Mouse (Mus musculus): ENCODE measurements around the gene St5. TPM values are rescaled to one million over a fixed set of nuclear protein-coding genes. Genes with fewer than 3 reads are reported as not detected.

Gene St5
- total RNA-seq, 1 experiment from 2014 or later = 43.3 TPM

DNA sequence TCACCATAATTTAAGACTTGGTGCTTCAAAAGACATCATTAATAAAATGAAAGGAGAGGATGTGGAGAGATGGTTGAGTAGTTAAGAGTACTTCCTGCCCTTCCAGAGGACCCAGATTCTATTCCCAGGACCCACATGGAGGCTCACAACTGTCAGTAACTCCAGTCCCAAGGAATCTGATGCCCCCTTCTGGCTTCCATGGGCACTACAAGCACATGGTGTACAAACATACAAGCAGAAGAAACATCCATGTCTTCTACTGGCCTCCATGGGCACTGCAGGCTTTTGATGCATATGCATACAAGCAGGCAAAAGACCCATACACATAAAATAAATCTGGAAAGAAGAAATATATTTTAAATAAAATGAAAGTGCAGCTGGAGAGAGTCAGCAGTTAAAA is 3.2 kb downstream of the St5 start:
- DNase-seq = no peak

GRCm38 (mm10) chr7:109695339-109695726 is 8.1 kb downstream of the St5 start:
- no peak for DNase-seq

GRCm38 (mm10) chr7:109694576-109695338 is 8.6 kb downstream of the St5 start:
- no peak for DNase-seq

GRCm38 (mm10) chr7:109690961-109691360 is 12.4 kb downstream of the St5 start:
- DNase-seq = no peak

- no peak for DNase-seq
Measured at GRCm38 (mm10) chr7:109690101-109690500, 13.3 kb downstream of the St5 start.

- DNase-seq = no peak
Measured at GRCm38 (mm10) chr7:109686585-109687128, 16.7 kb downstream of the St5 start.

GRCm38 (mm10) chr7:109680879-109681278 is 22.5 kb downstream of the St5 start:
- DNase-seq = no peak

DNA sequence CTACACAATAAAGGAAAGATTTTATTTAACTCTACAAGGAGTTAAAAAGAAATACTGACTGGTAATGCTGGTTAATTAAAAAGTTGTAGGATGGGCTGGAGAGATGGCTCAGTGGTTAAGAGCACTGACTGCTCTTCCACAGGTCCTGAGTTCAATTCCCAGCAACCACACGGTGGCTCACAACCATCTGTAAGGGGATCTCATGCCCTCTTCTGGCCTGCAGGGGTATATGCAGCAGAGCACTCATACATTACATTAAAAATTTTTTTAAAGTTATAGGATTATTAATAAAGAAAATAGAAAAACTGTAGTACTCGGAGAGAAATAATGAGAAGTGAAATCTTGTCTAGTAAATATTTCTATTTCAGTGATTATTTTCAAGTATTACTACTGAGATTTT is 23.1 kb downstream of the St5 start:
- no peak for DNase-seq

DNA sequence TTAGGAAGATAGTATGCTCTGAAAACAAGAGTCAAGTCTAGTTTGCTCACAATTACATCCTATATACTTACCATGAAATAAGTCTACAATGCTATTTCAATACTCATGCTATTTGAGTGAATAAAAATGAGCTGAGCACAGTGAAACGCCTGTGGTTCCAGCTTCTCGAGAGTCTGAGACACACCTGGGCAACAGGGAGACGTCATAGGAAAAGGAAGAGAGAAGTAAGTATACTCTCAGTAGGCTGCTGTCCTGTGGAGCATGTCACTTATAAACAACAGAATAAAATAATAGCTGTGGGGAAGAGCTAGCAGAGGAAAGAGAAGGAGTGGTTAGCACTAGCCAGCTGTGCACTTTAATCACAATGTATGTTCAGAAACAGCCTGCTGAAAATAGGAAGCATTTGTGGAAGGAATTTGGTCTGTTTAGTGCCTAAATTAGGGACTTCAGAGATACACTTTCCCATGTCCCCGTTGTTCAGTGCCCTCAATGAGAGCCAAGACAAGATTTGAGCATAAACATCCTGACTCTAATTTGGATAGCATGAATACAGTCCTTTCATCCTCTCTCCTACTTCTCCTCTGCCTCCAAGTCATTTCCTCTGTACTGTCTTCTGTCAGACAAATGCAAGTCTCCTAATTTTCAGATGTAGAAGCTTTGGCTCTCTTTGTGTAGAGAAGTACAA is 28.3 kb downstream of the St5 start:
- no peak for DNase-seq

DNA sequence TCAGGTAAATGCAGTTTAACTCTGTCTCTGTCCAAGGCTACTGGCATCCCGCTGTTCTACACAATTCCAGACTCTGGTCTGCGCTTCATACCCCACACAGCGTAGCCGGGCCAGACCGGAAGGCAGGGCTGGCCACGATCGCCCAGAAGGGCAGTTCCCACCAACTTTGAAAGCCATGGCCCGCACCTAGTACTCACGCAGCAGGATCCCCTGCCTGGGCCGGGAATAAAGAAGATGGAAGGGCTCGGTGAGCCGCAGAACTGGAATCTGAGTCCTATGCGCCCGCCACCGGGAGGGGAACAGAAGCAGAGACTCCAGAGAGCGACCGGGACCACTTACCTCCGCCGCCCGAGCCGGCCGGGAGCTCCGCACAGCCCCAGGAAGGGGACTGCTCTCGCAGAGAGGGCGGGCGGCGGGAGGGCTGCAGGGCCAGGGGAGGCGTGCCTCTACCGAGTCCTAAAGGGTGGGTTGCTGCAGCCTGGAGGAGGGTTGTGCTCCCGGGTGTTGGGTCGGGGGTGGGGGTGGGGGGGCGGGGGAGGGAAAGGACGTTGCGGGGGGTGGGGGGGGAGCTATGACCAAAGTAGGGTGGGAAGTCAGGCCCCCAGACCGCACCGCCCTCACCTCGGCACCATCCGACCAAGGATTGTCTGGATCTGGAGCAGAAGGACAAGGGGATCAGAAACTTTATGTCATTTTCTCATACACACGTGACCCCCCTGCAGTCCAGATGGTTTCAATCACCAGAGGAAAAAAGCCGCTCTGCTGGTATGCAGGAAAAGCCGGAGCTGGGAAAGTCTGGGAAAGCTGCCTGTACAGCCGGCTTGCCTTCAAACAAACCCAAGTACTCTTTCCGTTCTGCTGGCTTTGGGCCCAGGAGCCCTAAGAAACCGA is 31.6 kb downstream of the St5 start:
- peak; percentile 67 for DNase-seq

DNA sequence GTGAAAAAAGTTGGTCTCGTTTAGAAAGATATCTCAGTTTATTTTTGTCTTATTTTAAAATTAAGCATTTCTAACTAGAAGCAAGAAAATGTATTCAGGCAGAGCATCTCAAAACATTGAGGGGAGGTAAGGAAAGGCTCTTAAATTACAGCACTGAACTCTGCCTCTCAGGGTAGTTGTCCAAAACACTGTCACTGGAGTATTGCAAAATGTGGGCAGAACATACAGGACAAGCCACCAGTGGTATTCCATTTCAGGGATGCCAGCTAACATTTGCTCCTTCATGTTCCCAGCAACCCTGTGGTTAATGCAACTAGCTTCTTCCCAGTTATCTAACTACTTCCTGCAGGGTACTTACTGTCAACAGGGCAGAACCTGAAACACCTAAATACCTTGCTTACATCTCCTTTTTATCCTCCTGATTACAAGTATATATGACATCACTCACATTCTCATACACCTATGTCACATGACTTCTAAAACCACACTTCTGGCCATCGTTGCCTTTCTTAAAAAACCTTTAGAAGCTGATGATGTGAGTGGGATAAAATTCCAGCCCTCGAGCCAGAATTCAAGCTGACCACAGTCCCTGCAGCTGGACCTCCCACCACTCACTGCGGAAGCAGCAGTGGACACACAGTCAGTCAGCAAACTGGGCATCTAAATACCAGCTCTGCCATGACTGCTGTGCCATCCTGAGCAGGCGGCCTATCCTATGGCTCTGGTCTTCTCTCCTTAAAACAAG is 33.8 kb downstream of the St5 start:
- DNase-seq = no peak

GRCm38 (mm10) chr7:109666664-109667063 is 36.7 kb downstream of the St5 start:
- no peak for DNase-seq

DNA sequence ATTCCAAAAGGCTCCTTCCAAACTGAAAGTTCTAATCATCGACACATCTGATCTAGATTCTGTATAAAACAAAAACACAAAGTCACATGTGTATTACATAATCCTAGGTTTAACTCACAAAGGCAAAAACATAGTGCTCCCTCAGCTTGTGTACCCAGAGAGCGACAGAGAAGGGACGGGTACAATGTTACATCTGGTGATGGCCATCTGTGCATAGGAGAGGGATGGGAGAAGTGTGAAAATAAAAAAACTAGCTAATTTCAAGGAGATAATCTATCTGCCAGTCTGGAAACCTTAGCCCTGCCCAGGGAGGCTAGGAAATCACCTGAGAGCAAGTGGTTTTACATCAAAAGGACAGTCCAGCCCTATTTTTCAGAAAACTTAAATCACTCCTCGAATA is 40.8 kb downstream of the St5 start:
- no peak for DNase-seq

- DNase-seq = no peak
Measured at GRCm38 (mm10) chr7:109659278-109659677, 44.1 kb downstream of the St5 start.

DNA sequence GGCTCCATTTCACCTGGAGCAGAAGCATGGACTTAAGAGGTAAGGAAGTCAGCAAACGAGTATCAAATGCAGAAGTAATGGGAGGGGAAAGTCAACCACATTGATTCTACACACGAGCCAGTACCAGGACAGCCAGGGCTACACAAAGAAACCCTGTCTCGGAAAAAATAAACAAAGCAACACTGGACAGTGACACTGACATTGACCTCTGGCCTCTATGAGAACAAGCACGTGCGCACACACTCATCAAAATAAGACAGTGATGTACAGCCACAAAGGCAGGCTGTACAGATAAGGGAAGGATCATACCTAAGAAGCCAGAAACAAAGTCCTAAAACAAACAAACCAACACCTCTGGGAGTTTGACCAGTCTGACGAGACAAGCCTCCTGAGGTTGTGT is 45.5 kb downstream of the St5 start:
- DNase-seq = no peak

- DNase-seq = no peak
Measured at GRCm38 (mm10) chr7:109654871-109655270, 48.5 kb downstream of the St5 start.

DNA sequence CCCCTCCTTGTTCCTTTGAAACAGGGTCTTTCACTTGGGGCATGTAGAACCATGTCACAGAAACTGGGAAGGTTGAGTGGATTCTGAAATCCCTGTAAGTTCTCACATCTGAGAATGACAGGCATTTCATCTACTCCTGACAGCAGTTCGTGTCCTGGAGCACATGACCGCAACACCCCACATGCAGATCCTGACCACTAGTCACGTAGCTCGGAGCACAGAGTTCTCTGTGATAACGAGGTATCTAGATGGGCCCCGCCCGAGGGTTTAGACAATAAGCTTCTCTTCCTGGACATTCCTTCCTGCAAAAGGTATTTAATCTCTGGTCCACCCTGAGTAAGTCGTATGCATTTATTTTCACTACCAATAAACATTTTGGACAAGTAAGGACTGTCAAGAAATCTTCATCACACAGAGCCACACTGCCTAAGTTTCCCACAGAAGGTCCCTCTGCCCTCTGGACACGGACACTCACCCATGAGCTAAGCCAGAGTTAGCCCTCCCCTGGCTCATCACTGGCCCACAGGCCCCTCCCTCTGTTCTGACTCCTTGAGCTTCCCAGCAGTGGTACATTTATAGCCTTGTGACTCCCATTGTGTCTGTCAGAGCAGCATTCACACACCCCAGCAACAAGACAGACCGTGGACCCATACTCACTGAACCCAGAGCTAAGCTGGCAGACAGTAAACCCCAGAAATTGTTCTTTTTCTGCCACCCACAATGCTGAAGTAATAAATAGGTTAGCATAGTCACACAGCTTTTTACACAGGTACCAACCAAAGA is 54.4 kb downstream of the St5 start:
- no peak for DNase-seq

DNA sequence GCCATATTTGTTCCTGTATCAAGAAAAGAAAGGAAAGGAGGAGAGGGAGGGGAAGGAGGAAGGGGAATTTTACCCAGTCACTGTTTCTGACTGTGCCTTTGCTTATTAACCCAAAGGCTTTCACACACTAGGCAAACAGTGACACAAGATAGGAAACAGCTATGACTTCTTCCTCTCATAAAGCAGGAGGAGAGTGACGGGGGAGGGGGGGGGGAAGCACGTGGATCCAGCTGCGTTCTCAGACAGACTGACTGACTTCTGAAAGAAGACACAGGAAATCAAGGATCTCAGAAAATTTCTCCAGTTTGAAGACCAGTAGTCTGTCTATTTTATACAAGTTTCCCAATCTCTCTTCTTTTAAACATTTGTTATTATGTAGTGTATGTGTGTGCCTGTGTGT is 56.8 kb downstream of the St5 start:
- no peak for DNase-seq

- DNase-seq = no peak
Measured at GRCm38 (mm10) chr7:109643305-109643994, 60.0 kb downstream of the St5 start.

DNA sequence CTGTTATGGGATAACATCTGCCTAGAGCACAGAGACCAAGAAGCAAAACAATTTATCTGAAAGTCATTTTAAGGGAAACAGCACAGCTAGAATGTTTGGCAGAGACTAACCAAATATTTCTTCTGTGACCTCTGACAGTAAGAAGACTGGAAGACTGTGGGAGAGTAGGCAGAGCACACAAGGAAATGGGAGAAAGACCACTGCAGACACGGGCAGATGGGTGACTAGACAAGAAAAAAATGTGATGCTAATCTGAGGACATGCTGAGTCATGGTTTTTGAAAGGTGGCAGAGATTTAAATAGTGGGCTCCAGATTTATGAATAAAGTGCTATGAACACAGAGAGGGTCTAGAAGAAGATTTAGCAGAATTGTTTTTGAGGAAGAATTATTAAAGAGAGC is 61.4 kb downstream of the St5 start:
- DNase-seq = no peak

DNA sequence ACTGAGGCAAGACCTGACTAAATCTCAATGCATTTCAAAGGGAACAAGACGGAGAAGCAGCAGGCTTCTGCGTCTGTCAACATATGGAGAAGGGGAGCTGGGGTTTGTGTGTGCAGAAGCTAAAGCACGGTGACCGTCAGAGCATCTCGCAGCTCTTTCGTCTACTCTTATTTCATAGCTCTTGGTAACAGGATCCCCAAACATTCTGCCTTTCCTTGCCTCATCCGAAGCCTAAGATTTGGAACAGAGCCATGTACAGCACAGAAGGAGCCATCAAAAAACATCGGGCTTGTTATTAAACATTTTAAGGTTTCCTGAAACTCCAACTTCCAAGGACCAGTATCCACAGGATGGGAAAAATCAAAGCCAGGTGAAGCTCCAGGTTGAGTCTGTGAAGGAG is 62.3 kb downstream of the St5 start:
- no peak for DNase-seq

All from adrenal gland, postnatal 25 days (tissue).